Comparison of ENCODE assay signal across 8 mouse cellular contexts in genomic region chr11:115187693-115188092, GRCm38 (mm10). TPM values are rescaled to one million over a fixed set of nuclear protein-coding genes. Genes with fewer than 3 reads are reported as not detected.
DNase-seq lines count a peak whose midpoint lies in the region; ATAC-seq and TF ChIP-seq lines count a peak whose summit lies in the region.

Gene Nat9, minus strand, starts transcription at chr11:115187859.

- H3K9ac ChIP-seq in forebrain, embryonic 13.5 days, result peak within 1 kb of the TSS; percentile 75
- peak within 1 kb of the TSS; percentile 76 for H3K9ac ChIP-seq in hindbrain, embryonic 12.5 days
- H3K9ac ChIP-seq in liver, embryonic 14.5 days (replicated peaks), result peak within 1 kb of the TSS; percentile 63
- peak within 1 kb of the TSS; percentile 75 for H3K9ac ChIP-seq in stomach, postnatal 0 days (ENCODE audit: low read length)

- no peaks in the 10 kb centered on the region for H3K27me3 ChIP-seq in kidney, adult 2 months (replicated peaks; ENCODE audit: control insufficient read depth, insufficient read depth, low read length)
- H3K27me3 ChIP-seq in G1E (ENCODE audit: insufficient read depth, low read length), result no peaks in the 10 kb centered on the region
- H3K27me3 ChIP-seq in forebrain, embryonic 13.5 days, result no peaks in the 10 kb centered on the region
- H3K27me3 ChIP-seq in hindbrain, embryonic 12.5 days, result no peaks in the 10 kb centered on the region
- no peaks in the 10 kb centered on the region for H3K27me3 ChIP-seq in liver, embryonic 14.5 days (ENCODE audit: control insufficient read depth, insufficient read depth, low read length)
- no peaks in the 10 kb centered on the region for H3K27me3 ChIP-seq in stomach, postnatal 0 days (ENCODE audit: control insufficient read depth, insufficient read depth, low read length)

- H3K9me3 ChIP-seq in G1E (replicated peaks), result peaks cover 6% of the 10 kb centered on the region
- H3K9me3 ChIP-seq in forebrain, embryonic 13.5 days (replicated peaks), result no peaks in the 10 kb centered on the region
- H3K9me3 ChIP-seq in hindbrain, embryonic 12.5 days (replicated peaks), result no peaks in the 10 kb centered on the region
- no peaks in the 10 kb centered on the region for H3K9me3 ChIP-seq in liver, embryonic 14.5 days (ENCODE audit: control insufficient read depth, low read length)
- H3K9me3 ChIP-seq in stomach, postnatal 0 days (ENCODE audit: control insufficient read depth, low read length), result no peaks in the 10 kb centered on the region

- peaks cover 6% of the 10 kb centered on the region for H3K4me1 ChIP-seq in kidney, adult 2 months (ENCODE audit: control insufficient read depth, insufficient read depth, low read length)
- peaks cover 80% of the 10 kb centered on the region for H3K4me1 ChIP-seq in G1E (ENCODE audit: insufficient read depth, low read depth, low read length)
- peaks cover 15% of the 10 kb centered on the region for H3K4me1 ChIP-seq in forebrain, embryonic 13.5 days
- peaks cover 18% of the 10 kb centered on the region for H3K4me1 ChIP-seq in hindbrain, embryonic 12.5 days
- peaks cover 4 to 23% of the 10 kb centered on the region in 2 experiments; a peak in 3 of 4 replicates for H3K4me1 ChIP-seq in liver, embryonic 14.5 days (replicated peaks; ENCODE audit: control insufficient read depth in 2 of 2, insufficient read depth in 2 of 2, low read length in 1 of 2)
- H3K4me1 ChIP-seq in stomach, postnatal 0 days (replicated peaks; ENCODE audit: control insufficient read depth, insufficient read depth), result peaks cover 3% of the 10 kb centered on the region; the same call in 1 of the 2 replicates

- ATAC-seq in G1E (ENCODE audit: extremely low read depth, insufficient number of reproducible peaks, low FRiP score, poor library complexity, severe bottlenecking), result no peak
- ATAC-seq in forebrain, embryonic 13.5 days, result peak; percentile 56
- ATAC-seq in hindbrain, embryonic 12.5 days (ENCODE audit: low FRiP score), result peak; percentile 44
- peak; percentile 48; the same call in 1 of the 2 replicates for ATAC-seq in liver, embryonic 14.5 days (ENCODE audit: insufficient read depth)
- ATAC-seq in stomach, postnatal 0 days (ENCODE audit: low FRiP score, low TSS enrichment), result no peak; the same call in 1 of the 2 replicates

- no peak for TF ChIP-seq EP300 in liver, embryonic 14.5 days (IDR thresholded peaks at IDR 0.05; ENCODE audit: low read depth)
- TF ChIP-seq EP300 in stomach, postnatal 0 days (optimal IDR thresholded peaks at IDR 0.05), result no peak

- WGBS in kidney, adult 2 months, result 5% methylated on average over 12 of the region's 12 CpGs
- 8% methylated on average over 12 of the region's 12 CpGs for WGBS in forebrain, embryonic 13.5 days
- 17% methylated on average over 12 of the region's 12 CpGs for WGBS in hindbrain, embryonic 12.5 days
- WGBS in liver, embryonic 14.5 days (ENCODE audit: insufficient replicate concordance), result 6% methylated on average over 12 of the region's 12 CpGs
- 9% methylated on average over 12 of the region's 12 CpGs for WGBS in stomach, postnatal 0 days

- no peaks in the 10 kb centered on the region for H3K36me3 ChIP-seq in kidney, adult 2 months (ENCODE audit: control insufficient read depth, insufficient read depth, low read length)
- peaks cover 62% of the 10 kb centered on the region for H3K36me3 ChIP-seq in G1E (replicated peaks)
- 0 out of 2 replicates have a peak, but pooled peaks cover 10% of the 10 kb centered on the region for H3K36me3 ChIP-seq in forebrain, embryonic 13.5 days (ENCODE audit: poor library complexity, severe bottlenecking)
- peaks cover 4% of the 10 kb centered on the region; the same call in 1 of the 2 replicates for H3K36me3 ChIP-seq in hindbrain, embryonic 12.5 days
- no peaks in the 10 kb centered on the region for H3K36me3 ChIP-seq in liver, embryonic 14.5 days (replicated peaks; ENCODE audit: control insufficient read depth, insufficient read depth, low read depth)
- no peaks in the 10 kb centered on the region for H3K36me3 ChIP-seq in stomach, postnatal 0 days (ENCODE audit: control insufficient read depth, insufficient read depth, low read length)

- no peak for TF ChIP-seq POLR2A in kidney, adult 2 months (IDR thresholded peaks at IDR 0.05; ENCODE audit: low read depth, low read length)

- H3K27ac ChIP-seq in kidney, adult 2 months (ENCODE audit: insufficient read depth, low read depth, low read length), result peak within 1 kb of the TSS; percentile 81
- peak within 1 kb of the TSS; percentile 68 for H3K27ac ChIP-seq in forebrain, embryonic 13.5 days
- H3K27ac ChIP-seq in hindbrain, embryonic 12.5 days, result peak within 1 kb of the TSS; percentile 87
- H3K27ac ChIP-seq in liver, embryonic 14.5 days, result peak within 1 kb of the TSS; percentile 68
- H3K27ac ChIP-seq in stomach, postnatal 0 days (replicated peaks), result peak within 1 kb of the TSS; percentile 86

- no peak for TF ChIP-seq CTCF in kidney, adult 2 months (conservative IDR thresholded peaks at IDR 0.05; ENCODE audit: insufficient read depth, insufficient read length, low read depth, low read length)
- TF ChIP-seq CTCF in G1E (IDR thresholded peaks at IDR 0.05; ENCODE audit: low read depth, low read length), result no peak
- TF ChIP-seq CTCF in liver, embryonic 14.5 days (IDR thresholded peaks at IDR 0.05; ENCODE audit: low read depth), result no peak
- TF ChIP-seq CTCF in stomach, postnatal 0 days (IDR thresholded peaks at IDR 0.05; ENCODE audit: low read depth), result no peak

- H3K4me3 ChIP-seq in kidney, adult 2 months (ENCODE audit: insufficient read depth, low read depth, low read length), result peak within 1 kb of the TSS; percentile 86
- peak within 1 kb of the TSS; percentile 81 for H3K4me3 ChIP-seq in G1E (ENCODE audit: low read depth, low read length)
- peak within 1 kb of the TSS; percentile 52 for H3K4me3 ChIP-seq in forebrain, embryonic 13.5 days
- H3K4me3 ChIP-seq in hindbrain, embryonic 12.5 days, result peak within 1 kb of the TSS; percentile 59
- peak within 1 kb of the TSS; percentile 59 to 79 for H3K4me3 ChIP-seq in liver, embryonic 14.5 days (ENCODE audit: insufficient read depth in 1 of 2, low read depth in 2 of 2, low read length in 2 of 2)
- H3K4me3 ChIP-seq in stomach, postnatal 0 days (ENCODE audit: low read depth, low read length), result peak within 1 kb of the TSS; percentile 65

- no peak for DNase-seq in kidney, adult 2 months
- DNase-seq in kidney, postnatal 25 days, result no peak
- DNase-seq in G1E (ENCODE audit: low spot score), result no peak
- no peak for DNase-seq in liver, embryonic 14.5 days (ENCODE audit: low read depth in 3 of 3, low spot score in 3 of 3)
- DNase-seq in stomach, postnatal 0 days (ENCODE audit: low spot score), result no peak
- DNase-seq in spleen, postnatal 4 days (ENCODE audit: low spot score in 2 of 2), result no peak

- H3K4me2 ChIP-seq in forebrain, embryonic 13.5 days, result peak within 1 kb of the TSS; percentile 85
- H3K4me2 ChIP-seq in hindbrain, embryonic 12.5 days (replicated peaks), result peak within 1 kb of the TSS; percentile 86
- H3K4me2 ChIP-seq in liver, embryonic 14.5 days (ENCODE audit: low read depth), result peak within 1 kb of the TSS; percentile 81
- H3K4me2 ChIP-seq in stomach, postnatal 0 days (replicated peaks; ENCODE audit: low read depth), result peak within 1 kb of the TSS; percentile 93

RNA-seq across cellular contexts. Expression of gene Nat9, which starts in this region (rescaled TPM):
- 32.4 and 35.3 TPM in 2 replicates for polyA plus RNA-seq in kidney, adult 2 months (2012; rRNA removed)
- total RNA-seq in G1E (2014; fragmentation: Nextera tagmentation) (18.0 and 21.1 TPM in 2 replicates), G1E (2017) (26.5 and 38.3 TPM in 2 replicates)
- 23.2 and 23.7 TPM in 2 replicates for polyA plus RNA-seq in G1E (2012)
- polyA plus RNA-seq in forebrain, embryonic 13.5 days (2015; fragmentation: Nextera tagmentation; extraction: Ambion mirVana), result 18.2 and 20.3 TPM in 2 replicates
- 19.1 and 21.1 TPM in 2 replicates for polyA plus RNA-seq in hindbrain, embryonic 12.5 days (2016; fragmentation: Nextera tagmentation; extraction: Ambion mirVana)
- 6.0 and 7.7 TPM in 2 replicates for polyA plus RNA-seq in liver, embryonic 14.5 days (2012; rRNA removed)
- 8.2 and 8.5 TPM in 2 replicates for polyA plus RNA-seq in liver, embryonic 14.5 days (2014; fragmentation: Nextera tagmentation; extraction: Ambion mirVana)
- 17.7 and 18.1 TPM in 2 replicates for polyA plus RNA-seq in stomach, postnatal 0 days (2015; fragmentation: Nextera tagmentation; extraction: Ambion mirVana)

Comparison
In these comparisons a context has a peak if more than half of its experiments do, and no peak if none do; other contexts are left out.
1. ATAC-seq: peak in forebrain, embryonic 13.5 days (single experiment), hindbrain, embryonic 12.5 days (single experiment) and liver, embryonic 14.5 days (single experiment); none in G1E (single experiment) and stomach, postnatal 0 days (single experiment).
2. Peak in every context shown above with its lines, with median percentiles within 50 percentile points of each other: H3K27ac ChIP-seq, H3K4me3 ChIP-seq, H3K4me2 ChIP-seq and H3K9ac ChIP-seq.